Mouse (Mus musculus) heart, adult 2 months (tissue): Measurements from ENCODE around the gene Impg1.

Source experiments
- CTCF ChIP-seq: fragments of 200-600 bp; IDR thresholded peaks from 2 replicates; pipeline ENCODE4 v1.8.1; 2022; ENCODE audit warnings: antibody characterized with exemption, mild to moderate bottlenecking, moderate library complexity
- POLR2A ChIP-seq: fragments of 200-500 bp; IDR thresholded peaks from 2 replicates; pipeline ENCODE4 v1.6.1; 2011; ENCODE audit warnings: mild to moderate bottlenecking, low read depth, low read length, control low read depth; ENCODE audit not compliant: insufficient read depth

GRCm38 (mm10) chr9:80277157-80277556, 188.1 kb downstream of the Impg1 start:
- TF ChIP-seq POLR2A (no peak), CTCF (no peak)
